Mouse (Mus musculus) kidney, adult 2 months (tissue): ENCODE data around the gene Cdhr4. TPM values are rescaled to one million over a fixed set of nuclear protein-coding genes. Genes with fewer than 3 reads are reported as not detected.
A peak's percentile ranks its signal among the peaks of the same experiment; 100 is the strongest.

Experiments
- DNase-seq: peaks from one replicate; pipeline ENCODE4 v3.0.0; 2021
- H3K27ac ChIP-seq: fragments of 200-500 bp; 2 replicates; pipeline ENCODE4 v1.5.1; 2012; ENCODE audit warnings: low read depth, low read length, control low read depth, inconsistent platforms; ENCODE audit not compliant: insufficient read depth
- H3K27me3 ChIP-seq: fragments of 200-500 bp; replicated peaks from 2 replicates; pipeline ENCODE4 v1.6.1; 2012; ENCODE audit warnings: mild to moderate bottlenecking, moderate library complexity, low read length, inconsistent platforms; ENCODE audit not compliant: control insufficient read depth, insufficient read depth
- H3K36me3 ChIP-seq: fragments of 200-500 bp; 2 replicates; pipeline ENCODE4 v1.6.1; 2012; ENCODE audit warnings: mild to moderate bottlenecking, moderate library complexity, low read length, inconsistent platforms; ENCODE audit not compliant: control insufficient read depth, insufficient read depth
- H3K4me1 ChIP-seq: fragments of 200-500 bp; 2 replicates; pipeline ENCODE4 v1.6.1; 2011; ENCODE audit warnings: low read length; ENCODE audit not compliant: control insufficient read depth, insufficient read depth
- H3K4me3 ChIP-seq: fragments of 200-500 bp; 2 replicates; pipeline ENCODE4 v1.5.1; 2011; ENCODE audit warnings: mild to moderate bottlenecking, low read depth, low read length, control low read depth; ENCODE audit not compliant: insufficient read depth
- CTCF ChIP-seq: fragments of 200-500 bp; conservative IDR thresholded peaks from 2 replicates; pipeline ENCODE4 v1.5.1; 2011; ENCODE audit warnings: low read depth, mild to moderate bottlenecking, control low read depth, low read length, moderate library complexity, mixed read lengths; ENCODE audit not compliant: insufficient read depth, insufficient read length
- POLR2A ChIP-seq: fragments of 200-500 bp; IDR thresholded peaks from one replicate; pipeline ENCODE4 v1.6.1; 2011; ENCODE audit warnings: low read depth, low read length, control low read depth
- WGBS: fragments of 180-500 bp; shearing (Covaris S2); methylation state at CpG from one replicate; pipeline ENCODE4 v1.1.7; 2018; 5-methylcytosine and 5-hydroxymethylcytosine counted together
- polyA plus RNA-seq: library from polyadenylated mRNA; depleted of rRNA; stranded (reverse); fragments of >200 nt; gene quantifications from 2 replicates; pipeline ENCODE4 v1.2.3, GENCODE M21; 2012

Gene Cdhr4
- polyA plus RNA-seq, 1 experiment = 0.94 TPM

GRCm38 (mm10) chr9:108020741-108021140 is 28.4 kb downstream of the Cdhr4 start:
- H3K4me1 ChIP-seq = 0 out of 2 replicates have a peak, but pooled peaks cover 5% of the 10 kb centered on the region
- H3K36me3 ChIP-seq = peaks cover 2% of the 10 kb centered on the region; the same call in 1 of the 2 replicates
- peak; percentile 20 for DNase-seq
- no peaks in the 10 kb centered on the region for H3K27me3 ChIP-seq
- no peak overlapping the region for H3K27ac ChIP-seq
- TF ChIP-seq CTCF = no peak
- no peak overlapping the region for H3K4me3 ChIP-seq
- 46% methylated on average over 1 of the region's 1 CpGs for WGBS

- Histone ChIP-seq H3K27me3 (no peaks in the 10 kb centered on the region), H3K27ac (no peak overlapping the region), H3K4me1 (0 out of 2 replicates have a peak, but pooled peaks cover 5% of the 10 kb centered on the region), H3K4me3 (no peak overlapping the region), H3K36me3 (peaks cover 2% of the 10 kb centered on the region; the same call in 1 of the 2 replicates)
- TF ChIP-seq POLR2A (no peak), CTCF (no peak)
- DNase-seq = no peak
- WGBS = 89% methylated on average over 3 of the region's 3 CpGs
Observed at GRCm38 (mm10) chr9:108023216-108023615, 30.9 kb downstream of the Cdhr4 start.

GRCm38 (mm10) chr9:108026584-108026983 is 34.3 kb downstream of the Cdhr4 start:
- H3K27ac ChIP-seq = no peak overlapping the region
- no peak overlapping the region for H3K4me3 ChIP-seq
- no peak for DNase-seq
- H3K4me1 ChIP-seq = no peaks in the 10 kb centered on the region
- 80% methylated on average over 3 of the region's 3 CpGs for WGBS
- TF ChIP-seq CTCF (no peak), POLR2A (no peak)
- no peaks in the 10 kb centered on the region for H3K27me3 ChIP-seq
- H3K36me3 ChIP-seq = peaks cover 2% of the 10 kb centered on the region; the same call in 1 of the 2 replicates

GRCm38 (mm10) chr9:108027867-108028266 is 35.6 kb downstream of the Cdhr4 start:
- no peaks in the 10 kb centered on the region for H3K27me3 ChIP-seq
- TF ChIP-seq POLR2A (no peak), CTCF (no peak)
- 96% methylated on average over 3 of the region's 3 CpGs for WGBS
- H3K4me1 ChIP-seq = no peaks in the 10 kb centered on the region
- H3K27ac ChIP-seq = no peak overlapping the region
- H3K4me3 ChIP-seq = no peak overlapping the region
- peaks cover 2% of the 10 kb centered on the region; the same call in 1 of the 2 replicates for H3K36me3 ChIP-seq
- DNase-seq = no peak

GRCm38 (mm10) chr9:108032126-108032525 is 39.8 kb downstream of the Cdhr4 start:
- no peak for DNase-seq
- H3K4me1 ChIP-seq = no peaks in the 10 kb centered on the region
- H3K27ac ChIP-seq = no peak overlapping the region
- H3K27me3 ChIP-seq = no peaks in the 10 kb centered on the region
- 85% methylated on average over 5 of the region's 5 CpGs for WGBS
- H3K36me3 ChIP-seq = no peaks in the 10 kb centered on the region
- no peak overlapping the region for H3K4me3 ChIP-seq
- TF ChIP-seq POLR2A (no peak), CTCF (no peak)

- Histone ChIP-seq H3K36me3 (no peaks in the 10 kb centered on the region; the same call in 1 of the 2 replicates), H3K27ac (no peak overlapping the region), H3K4me3 (no peak overlapping the region), H3K4me1 (no peaks in the 10 kb centered on the region), H3K27me3 (no peaks in the 10 kb centered on the region)
- DNase-seq = no peak
- TF ChIP-seq POLR2A (no peak), CTCF (no peak; the same call in 1 of the 2 replicates)
- 88% methylated on average over 2 of the region's 2 CpGs for WGBS
Observed at GRCm38 (mm10) chr9:108035331-108036156, 43.2 kb downstream of the Cdhr4 start.

- peaks cover 4% of the 10 kb centered on the region; the same call in 1 of the 2 replicates for H3K4me1 ChIP-seq
- H3K27ac ChIP-seq = no peak overlapping the region
- no peaks in the 10 kb centered on the region for H3K27me3 ChIP-seq
- no peak overlapping the region for H3K4me3 ChIP-seq
- no peak for DNase-seq
- H3K36me3 ChIP-seq = no peaks in the 10 kb centered on the region; the same call in 1 of the 2 replicates
- 96% methylated on average over 8 of the region's 8 CpGs for WGBS
- TF ChIP-seq CTCF (peak; percentile 27; the same call in 1 of the 2 replicates), POLR2A (no peak)
Observed at GRCm38 (mm10) chr9:108044751-108045492, 52.6 kb downstream of the Cdhr4 start.
